Mouse (Mus musculus) heart, postnatal 0 days (tissue): ENCODE data around the gene Ly75. TPM values are rescaled to one million over a fixed set of nuclear protein-coding genes. Genes with fewer than 3 reads are reported as not detected.

Experiments used
- ATAC-seq: fragments of 200-750 bp; cut with Nextera tagmentation; 2 replicates; pipeline ENCODE4 v1.8.0; 2017; ENCODE audit warnings: low read depth, moderate number of reproducible peaks, moderate library complexity; ENCODE audit not compliant: insufficient read depth
- DNase-seq: peaks from one replicate; pipeline ENCODE4 v3.0.0-alpha.2; 2016; ENCODE audit warnings: low spot score
- H3K27ac ChIP-seq: fragments of 300-500 bp; sonication (generic); 2 replicates; pipeline ENCODE4 v1.5.1; 2014; ENCODE audit warnings: low read depth, mild to moderate bottlenecking
- H3K27me3 ChIP-seq: fragments of 300-500 bp; sonication (generic); 2 replicates; pipeline ENCODE4 v1.6.1; 2014; ENCODE audit warnings: low read length, mixed read lengths; ENCODE audit not compliant: control insufficient read depth, insufficient read depth
- H3K36me3 ChIP-seq: fragments of 300-500 bp; sonication (generic); replicated peaks from 2 replicates; pipeline ENCODE4 v1.6.1; 2014; ENCODE audit warnings: low read length, mixed read lengths; ENCODE audit not compliant: control insufficient read depth, insufficient read depth
- H3K4me1 ChIP-seq: fragments of 300-500 bp; sonication (generic); 2 replicates; pipeline ENCODE4 v1.6.1; 2014; ENCODE audit warnings: antibody characterized with exemption; ENCODE audit not compliant: control insufficient read depth, insufficient read depth
- H3K4me2 ChIP-seq: fragments of 300-500 bp; sonication (generic); 2 replicates; pipeline ENCODE4 v1.6.1; 2014; ENCODE audit warnings: low read depth, mild to moderate bottlenecking, low read length, moderate library complexity
- H3K4me3 ChIP-seq: fragments of 300-500 bp; sonication (generic); 2 replicates; pipeline ENCODE4 v1.5.1; 2014; ENCODE audit warnings: low read depth, low read length
- H3K9ac ChIP-seq: fragments of 300-500 bp; sonication (generic); replicated peaks from 2 replicates; pipeline ENCODE4 v1.6.1; 2014; ENCODE audit warnings: low read depth, low read length, mixed read lengths
- H3K9me3 ChIP-seq: fragments of 300-500 bp; sonication (generic); replicated peaks from 2 replicates; pipeline ENCODE4 v1.6.1; 2016; ENCODE audit warnings: low read length; ENCODE audit not compliant: control insufficient read depth
- CTCF ChIP-seq: IDR thresholded peaks from 2 replicates; pipeline ENCODE4 v1.5.1; 2016; ENCODE audit warnings: antibody characterized with exemption, control low read depth, low read depth
- EP300 ChIP-seq: IDR thresholded peaks from 2 replicates; pipeline ENCODE4 v1.6.1; 2016; ENCODE audit warnings: antibody characterized with exemption, low read depth
- WGBS: fragments of 180-500 bp; shearing (Covaris S2); extraction: QIAGEN DNeasy Blood & Tissue Kit; methylation state at CpG from one replicate; pipeline ENCODE4 v1.1.7; 2014; 5-methylcytosine and 5-hydroxymethylcytosine counted together
- polyA plus RNA-seq: library from polyadenylated mRNA; unstranded; fragments of >200 nt; fragmentation: Nextera tagmentation; extraction: Ambion mirVana; gene quantifications from 2 replicates; pipeline ENCODE4 v1.2.1, GENCODE M21; 2015
- total RNA-seq: library from RNA; depleted of rRNA; stranded (reverse); fragments of >200 nt; gene quantifications from 2 replicates; pipeline ENCODE4 v1.2.3, GENCODE M21; 2014; ENCODE audit warnings: low replicate concordance

Ly75 gene
- total and polyA plus RNA-seq, 2 experiments from 2014 or later, result 0.34 to 0.64 TPM

- no peak overlapping the region for H3K4me3 ChIP-seq
- TF ChIP-seq CTCF (no peak), EP300 (no peak)
- H3K36me3 ChIP-seq, result no peaks in the 10 kb centered on the region
- H3K27ac ChIP-seq, result no peak overlapping the region
- no peak overlapping the region for H3K9ac ChIP-seq
- ATAC-seq (no peak), DNase-seq (no peak)
- H3K9me3 ChIP-seq, result no peaks in the 10 kb centered on the region
- H3K4me1 ChIP-seq, result no peaks in the 10 kb centered on the region
- no peaks in the 10 kb centered on the region for H3K27me3 ChIP-seq
- H3K4me2 ChIP-seq, result no peak overlapping the region
- 86% methylated on average over 4 of the region's 4 CpGs for WGBS
Observed at GRCm38 (mm10) chr2:60303796-60304195, 79.3 kb downstream of the Ly75 start.

DNA sequence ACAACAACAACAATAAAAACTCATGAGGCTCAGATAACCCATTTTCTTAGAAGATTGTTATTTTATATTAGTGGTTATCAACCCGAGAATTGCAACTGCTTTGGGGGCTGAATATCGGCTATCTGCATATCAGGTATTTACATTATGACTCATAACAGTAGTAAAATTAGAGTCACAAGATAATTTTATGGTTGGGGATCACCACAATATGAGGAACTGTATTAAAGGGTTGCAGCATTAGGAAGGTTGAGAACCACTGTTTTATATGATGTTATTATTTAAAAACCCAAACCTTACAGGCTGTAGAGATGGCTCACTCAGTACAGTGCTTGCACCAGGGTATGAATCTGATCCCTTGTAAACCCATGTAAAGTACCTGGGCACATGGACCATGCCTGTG lies 83.8 kb downstream of the Ly75 start:
- no peak for TF ChIP-seq CTCF
- no peak for TF ChIP-seq EP300
- H3K36me3 ChIP-seq, result no peaks in the 10 kb centered on the region
- ATAC-seq (no peak), DNase-seq (no peak)
- H3K4me2 ChIP-seq, result no peak overlapping the region
- no peak overlapping the region for H3K9ac ChIP-seq
- 83% methylated on average over 2 of the region's 2 CpGs for WGBS
- H3K4me1 ChIP-seq, result no peaks in the 10 kb centered on the region
- no peaks in the 10 kb centered on the region for H3K9me3 ChIP-seq
- H3K4me3 ChIP-seq, result no peak overlapping the region
- no peaks in the 10 kb centered on the region for H3K27me3 ChIP-seq
- no peak overlapping the region for H3K27ac ChIP-seq

DNA sequence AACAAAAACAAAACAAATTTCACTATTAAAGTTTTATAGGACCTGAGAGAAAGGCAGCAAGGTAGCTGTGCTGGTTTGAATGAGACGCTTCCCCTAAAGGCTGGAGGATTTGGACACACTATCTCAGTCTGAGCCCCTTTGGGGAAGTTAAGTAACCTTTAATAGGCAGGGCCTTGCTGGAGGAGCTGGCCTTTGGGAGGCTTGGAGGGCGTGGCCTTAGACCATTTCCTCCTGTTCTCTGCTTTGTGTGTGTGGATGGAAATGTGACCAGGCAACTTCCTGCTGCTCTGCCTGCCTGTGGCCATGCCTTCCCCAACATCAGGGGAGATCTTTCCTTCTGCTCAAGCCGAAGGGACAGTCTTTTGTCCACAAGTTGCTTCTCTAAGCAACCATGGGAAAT lies 84.8 kb downstream of the Ly75 start:
- H3K4me2 ChIP-seq, result no peak overlapping the region
- ATAC-seq (no peak), DNase-seq (no peak)
- H3K9me3 ChIP-seq, result no peaks in the 10 kb centered on the region
- WGBS, result 67% methylated on average over 3 of the region's 3 CpGs
- H3K4me1 ChIP-seq, result no peaks in the 10 kb centered on the region
- H3K27me3 ChIP-seq, result no peaks in the 10 kb centered on the region
- H3K36me3 ChIP-seq, result no peaks in the 10 kb centered on the region
- H3K4me3 ChIP-seq, result no peak overlapping the region
- H3K27ac ChIP-seq, result no peak overlapping the region
- TF ChIP-seq EP300, result no peak
- TF ChIP-seq CTCF, result no peak
- H3K9ac ChIP-seq, result no peak overlapping the region

- Histone ChIP-seq H3K27ac (no peak overlapping the region), H3K27me3 (no peaks in the 10 kb centered on the region), H3K4me3 (no peak overlapping the region), H3K4me1 (no peaks in the 10 kb centered on the region), H3K9ac (no peak overlapping the region), H3K4me2 (no peak overlapping the region), H3K36me3 (no peaks in the 10 kb centered on the region), H3K9me3 (no peaks in the 10 kb centered on the region)
- 82% methylated on average over 4 of the region's 4 CpGs for WGBS
- DNase-seq (no peak), ATAC-seq (no peak)
- no peak for TF ChIP-seq EP300
- no peak for TF ChIP-seq CTCF
Observed at GRCm38 (mm10) chr2:60291381-60291780, 91.7 kb downstream of the Ly75 start.

GRCm38 (mm10) chr2:60289451-60289850 lies 93.7 kb downstream of the Ly75 start:
- Histone ChIP-seq H3K4me3 (no peak overlapping the region), H3K9me3 (no peaks in the 10 kb centered on the region), H3K36me3 (no peaks in the 10 kb centered on the region), H3K27me3 (no peaks in the 10 kb centered on the region), H3K4me2 (no peak overlapping the region), H3K4me1 (no peaks in the 10 kb centered on the region), H3K9ac (no peak overlapping the region), H3K27ac (no peak overlapping the region)
- no peak for ATAC-seq
- no peak for DNase-seq
- TF ChIP-seq EP300 (no peak), CTCF (no peak)
- 67% methylated on average over 1 of the region's 1 CpGs for WGBS

- ATAC-seq, result no peak
- no peak for DNase-seq
- 0 out of 2 replicates have a peak, but pooled peaks cover 2% of the 10 kb centered on the region for H3K4me1 ChIP-seq
- H3K27me3 ChIP-seq, result no peaks in the 10 kb centered on the region
- H3K27ac ChIP-seq, result no peak overlapping the region
- TF ChIP-seq CTCF (no peak), EP300 (no peak)
- no peak overlapping the region for H3K9ac ChIP-seq
- no peaks in the 10 kb centered on the region for H3K9me3 ChIP-seq
- 65% methylated on average over 4 of the region's 4 CpGs for WGBS
- H3K36me3 ChIP-seq, result no peaks in the 10 kb centered on the region
- H3K4me2 ChIP-seq, result no peak overlapping the region
- H3K4me3 ChIP-seq, result no peak overlapping the region
Observed at GRCm38 (mm10) chr2:60288606-60289005, 94.5 kb downstream of the Ly75 start.
